Mouse (Mus musculus): ENCODE measurements at regions not wholly inside any gene's neighbourhood (a gene's known extent, or its start where the extent isn't known, plus 50 kb on each side); places are given as distances from the start of the nearest gene placed in this dataset.

DNA sequence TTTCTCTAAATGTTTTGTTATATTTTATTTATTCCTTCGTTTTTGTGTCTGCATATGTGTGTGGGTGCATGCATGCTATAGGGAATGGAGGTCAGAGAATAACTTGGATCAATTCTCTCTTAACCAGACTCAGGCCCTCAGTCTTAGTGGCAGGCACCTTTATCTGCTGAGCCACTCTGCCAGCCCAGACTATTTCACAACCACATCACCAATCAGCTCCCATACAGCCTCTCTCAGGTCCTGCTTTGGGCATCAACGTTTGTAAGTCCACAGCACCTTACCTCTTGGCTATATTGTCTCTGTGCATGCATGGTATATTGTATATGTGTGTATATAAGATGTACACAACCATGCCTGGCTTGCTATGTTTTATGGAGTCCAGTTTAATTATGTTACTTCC is 159.9 kb downstream of the Rab11fip4 start:
- H3K9me3 ChIP-seq (ENCODE audit: control insufficient read depth, low read length): no peaks in the 10 kb centered on the region
- H3K27me3 ChIP-seq (ENCODE audit: control insufficient read depth, insufficient read depth, low read length): no peaks in the 10 kb centered on the region
- ATAC-seq (ENCODE audit: low FRiP score): no peak
- H3K4me1 ChIP-seq (ENCODE audit: control insufficient read depth, insufficient read depth, low read length): peaks cover 6% of the 10 kb centered on the region; the same call in 1 of the 2 replicates
- WGBS: 80% methylated on average over 2 of the region's 2 CpGs
- no peak overlapping the region for H3K4me2 ChIP-seq
- no peaks in the 10 kb centered on the region for H3K36me3 ChIP-seq (ENCODE audit: control insufficient read depth, insufficient read depth, low read length)
- H3K4me3 ChIP-seq (ENCODE audit: low read depth, low read length): no peak overlapping the region
- DNase-seq (ENCODE audit: low spot score, missing footprints): peak; percentile 73
- no peak overlapping the region for H3K9ac ChIP-seq (ENCODE audit: low read length)
- H3K27ac ChIP-seq (ENCODE audit: low read depth, low read length): no peak overlapping the region

GRCm38 (mm10) chr11:79749755-79750434 is 158.9 kb downstream of the Rab11fip4 start:
- no peak for ATAC-seq (ENCODE audit: low FRiP score)
- Histone ChIP-seq H3K27me3 (ENCODE audit: control insufficient read depth, insufficient read depth, low read length) (no peaks in the 10 kb centered on the region), H3K4me1 (ENCODE audit: control insufficient read depth, insufficient read depth, low read length) (peaks cover 6% of the 10 kb centered on the region; the same call in 1 of the 2 replicates), H3K27ac (ENCODE audit: low read depth, low read length) (no peak overlapping the region), H3K36me3 (ENCODE audit: control insufficient read depth, insufficient read depth, low read length) (no peaks in the 10 kb centered on the region), H3K9ac (ENCODE audit: low read length) (no peak overlapping the region), H3K9me3 (ENCODE audit: control insufficient read depth, low read length) (no peaks in the 10 kb centered on the region), H3K4me3 (ENCODE audit: low read depth, low read length) (no peak overlapping the region), H3K4me2 (no peak overlapping the region)
- DNase-seq (ENCODE audit: low spot score, missing footprints): peak; percentile 80
- WGBS: 86% methylated on average over 7 of the region's 7 CpGs

- WGBS: 81% methylated on average over 10 of the region's 10 CpGs
- no peak overlapping the region for H3K4me2 ChIP-seq
- no peaks in the 10 kb centered on the region for H3K27me3 ChIP-seq (ENCODE audit: control insufficient read depth, insufficient read depth, low read length)
- peaks cover 6% of the 10 kb centered on the region; the same call in 1 of the 2 replicates for H3K4me1 ChIP-seq (ENCODE audit: control insufficient read depth, insufficient read depth, low read length)
- no peaks in the 10 kb centered on the region for H3K9me3 ChIP-seq (ENCODE audit: control insufficient read depth, low read length)
- H3K4me3 ChIP-seq (ENCODE audit: low read depth, low read length): no peak overlapping the region
- H3K36me3 ChIP-seq (ENCODE audit: control insufficient read depth, insufficient read depth, low read length): no peaks in the 10 kb centered on the region
- DNase-seq (ENCODE audit: low spot score, missing footprints): peak; percentile 60
- H3K9ac ChIP-seq (ENCODE audit: low read length): no peak overlapping the region
- ATAC-seq (ENCODE audit: low FRiP score): no peak
- no peak overlapping the region for H3K27ac ChIP-seq (ENCODE audit: low read depth, low read length)
These were observed 158.1 kb downstream of the Rab11fip4 start for GRCm38 (mm10) chr11:79749141-79749540.

- H3K9me3 ChIP-seq (ENCODE audit: control insufficient read depth, low read length): no peaks in the 10 kb centered on the region
- H3K9ac ChIP-seq (ENCODE audit: low read length): no peak overlapping the region
- WGBS: 96% methylated on average over 7 of the region's 7 CpGs
- no peak overlapping the region for H3K4me3 ChIP-seq (ENCODE audit: low read depth, low read length)
- no peaks in the 10 kb centered on the region for H3K27me3 ChIP-seq (ENCODE audit: control insufficient read depth, insufficient read depth, low read length)
- no peak overlapping the region for H3K4me2 ChIP-seq
- ATAC-seq (ENCODE audit: low FRiP score): no peak
- no peak overlapping the region for H3K27ac ChIP-seq (ENCODE audit: low read depth, low read length)
- peak; percentile 81 for DNase-seq (ENCODE audit: low spot score, missing footprints)
- no peaks in the 10 kb centered on the region for H3K36me3 ChIP-seq (ENCODE audit: control insufficient read depth, insufficient read depth, low read length)
- peaks cover 6% of the 10 kb centered on the region; the same call in 1 of the 2 replicates for H3K4me1 ChIP-seq (ENCODE audit: control insufficient read depth, insufficient read depth, low read length)
These were observed 157.7 kb downstream of the Rab11fip4 start for GRCm38 (mm10) chr11:79748606-79749125.

DNA sequence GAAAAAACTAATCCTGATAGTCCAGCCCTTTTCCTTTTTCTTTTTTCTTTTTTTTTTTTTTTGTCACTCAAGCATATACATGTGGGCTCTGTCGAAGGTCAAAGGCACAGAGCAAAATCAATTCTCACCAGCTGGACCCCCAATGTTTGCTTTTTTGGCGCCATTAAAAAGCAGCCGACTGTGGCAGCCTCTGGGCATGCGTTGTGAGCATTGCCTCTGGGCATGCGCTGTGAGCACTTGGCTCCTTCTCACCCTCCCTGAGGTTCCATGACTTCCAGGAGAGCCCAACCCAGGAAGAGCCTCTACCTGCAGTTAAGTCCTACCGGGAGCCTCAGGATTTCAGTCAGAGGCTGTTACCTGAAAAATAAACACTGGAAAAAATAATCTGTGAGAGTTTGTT is 156.8 kb downstream of the Rab11fip4 start:
- H3K36me3 ChIP-seq (ENCODE audit: control insufficient read depth, insufficient read depth, low read length): no peaks in the 10 kb centered on the region
- no peaks in the 10 kb centered on the region for H3K9me3 ChIP-seq (ENCODE audit: control insufficient read depth, low read length)
- no peak overlapping the region for H3K4me3 ChIP-seq (ENCODE audit: low read depth, low read length)
- peaks cover 6% of the 10 kb centered on the region; the same call in 1 of the 2 replicates for H3K4me1 ChIP-seq (ENCODE audit: control insufficient read depth, insufficient read depth, low read length)
- no peak overlapping the region for H3K9ac ChIP-seq (ENCODE audit: low read length)
- H3K27me3 ChIP-seq (ENCODE audit: control insufficient read depth, insufficient read depth, low read length): no peaks in the 10 kb centered on the region
- no peak overlapping the region for H3K4me2 ChIP-seq
- ATAC-seq (ENCODE audit: low FRiP score) (no peak), DNase-seq (ENCODE audit: low spot score, missing footprints) (peak; percentile 68)
- no peak overlapping the region for H3K27ac ChIP-seq (ENCODE audit: low read depth, low read length)
- WGBS: 78% methylated on average over 6 of the region's 6 CpGs

All from midbrain, embryonic 11.5 days (tissue).